Mouse (Mus musculus) ovary, adult 10 weeks (tissue): Measurements from ENCODE around the gene D930007J09Rik. TPM values are rescaled to one million over a fixed set of nuclear protein-coding genes. Genes with fewer than 3 reads are reported as not detected.

Source experiments
- polyA plus RNA-seq: library from polyadenylated mRNA; stranded (reverse); fragments of 350-450 nt; fragmentation: Illumina TruSeq; extraction: RNeasy Lipid Tissue Mini Kit (QIAGEN cat#74804); gene quantifications from one replicate; pipeline ENCODE4 v1.2.3, GENCODE M21; 2014

Gene D930007J09Rik
- polyA plus RNA-seq, result not detected

DNA sequence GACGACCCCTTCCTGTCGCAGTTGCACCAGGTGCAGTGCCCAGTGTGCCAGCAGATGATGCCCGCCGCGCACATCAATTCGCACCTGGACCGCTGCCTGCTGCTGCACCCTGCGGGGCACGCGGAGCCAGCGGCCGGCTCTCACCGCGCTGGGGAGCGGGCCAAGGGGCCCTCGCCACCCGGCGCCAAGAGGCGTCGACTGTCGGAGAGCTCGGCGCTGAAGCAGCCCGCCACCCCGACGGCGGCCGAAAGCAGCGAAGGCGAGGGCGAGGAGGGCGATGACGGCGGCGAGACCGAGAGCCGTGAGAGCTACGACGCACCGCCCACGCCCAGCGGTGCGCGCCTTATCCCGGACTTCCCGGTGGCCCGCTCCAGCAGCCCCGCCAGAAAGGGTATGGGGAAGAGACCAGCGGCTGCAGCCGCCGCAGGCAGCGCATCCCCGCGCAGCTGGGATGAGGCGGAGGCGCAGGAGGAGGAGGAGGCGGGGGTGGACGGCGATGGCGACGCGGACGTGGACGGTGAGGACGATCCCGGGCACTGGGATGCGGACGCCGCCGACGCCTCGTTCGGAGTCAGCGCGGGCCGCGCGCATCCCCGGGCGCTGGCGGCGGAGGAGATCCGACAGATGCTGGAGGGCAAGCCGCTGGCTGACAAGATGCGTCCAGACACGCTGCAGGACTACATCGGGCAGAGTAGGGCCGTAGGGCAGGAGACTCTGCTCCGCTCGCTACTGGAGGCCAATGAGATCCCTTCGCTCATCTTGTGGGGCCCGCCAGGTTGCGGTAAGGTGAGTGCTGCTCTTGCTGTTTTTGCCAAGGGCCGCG is at the start of gene D930007J09Rik:
TSS of gene D930007J09Rik (minus strand) at position 591 of the 823 bp plus-strand sequence.

GRCm38 (mm10) chr13:32850668-32851404 is 48.2 kb upstream of the D930007J09Rik start, which contains the start of gene Serpinb1a:
Serpinb1a (minus strand) TSS chr13:32851185.

GRCm38 (mm10) chr13:32801693-32802221 is 892 bp downstream of the D930007J09Rik start, which contains the start of gene Wrnip1:
Wrnip1 (plus strand) TSS chr13:32802038.

DNA sequence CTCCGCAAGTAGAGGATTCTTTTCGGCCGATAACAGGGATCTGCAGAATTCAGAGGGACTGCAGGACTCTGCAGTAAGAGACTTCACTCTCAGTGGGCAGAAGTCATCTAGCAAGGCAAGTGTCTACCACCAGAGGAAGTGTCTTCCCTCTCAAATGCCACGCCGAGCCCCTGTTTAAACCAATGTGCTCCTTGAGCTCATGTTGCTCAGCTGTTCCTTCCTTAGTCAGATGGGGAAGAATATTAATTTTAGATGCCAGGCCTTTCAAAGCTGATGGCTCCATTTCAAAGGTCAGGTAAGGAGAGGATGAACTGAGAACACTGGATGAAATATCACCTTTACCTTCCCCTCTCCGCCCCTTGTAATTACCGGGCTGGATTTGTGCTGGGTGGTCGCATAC is 18.8 kb downstream of the D930007J09Rik start, which contains the start of gene Mylk4:
TSS of gene Mylk4 (minus strand) at position 139 of the 400 bp plus-strand sequence.

Other genes starting within 250 kb of the D930007J09Rik start
- 2.2 TPM for gene Mylk4, start 18.9 kb downstream of the D930007J09Rik start, polyA plus RNA-seq
- gene Wrnip1, start 811 bp downstream of the D930007J09Rik start, polyA plus RNA-seq, result 22.6 TPM
- 168 TPM for gene Serpinb1a, start 48.3 kb upstream of the D930007J09Rik start, polyA plus RNA-seq
- 0.51 TPM for gene Serpinb1c, start 95.4 kb upstream of the D930007J09Rik start, polyA plus RNA-seq
- 297 TPM for gene Serpinb6b, start 162.4 kb upstream of the D930007J09Rik start, polyA plus RNA-seq
- gene Serpinb9, start 200.4 kb upstream of the D930007J09Rik start, polyA plus RNA-seq, result 132 TPM
- 1.6 TPM for gene Serpinb9b, start 224.6 kb upstream of the D930007J09Rik start, polyA plus RNA-seq